Mouse (Mus musculus): Measurements from ENCODE around the gene Ifit1.

Gene Ifit1

DNA sequence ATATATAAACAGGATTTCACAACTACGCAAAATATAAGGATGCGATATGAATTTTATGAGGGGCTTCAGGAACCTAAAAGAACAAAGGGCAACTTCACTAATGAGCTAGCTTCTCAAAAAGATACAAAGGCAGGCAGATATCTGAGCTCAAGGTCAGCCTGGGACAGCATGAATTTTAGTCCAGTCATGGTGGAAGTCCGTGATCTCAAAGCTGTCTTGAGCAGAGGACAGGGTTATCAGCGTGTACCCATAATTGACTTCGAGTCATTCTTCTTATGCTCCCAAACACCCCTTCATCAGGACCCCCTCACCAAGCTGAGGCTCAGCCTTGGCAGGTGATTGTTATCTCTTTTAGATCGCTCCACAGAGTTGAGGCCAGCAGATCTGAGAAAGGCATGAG is 10.3 kb downstream of the Ifit1 start:
- intact Hi-C loops (cut with DNase I) = no loop called here

DNA sequence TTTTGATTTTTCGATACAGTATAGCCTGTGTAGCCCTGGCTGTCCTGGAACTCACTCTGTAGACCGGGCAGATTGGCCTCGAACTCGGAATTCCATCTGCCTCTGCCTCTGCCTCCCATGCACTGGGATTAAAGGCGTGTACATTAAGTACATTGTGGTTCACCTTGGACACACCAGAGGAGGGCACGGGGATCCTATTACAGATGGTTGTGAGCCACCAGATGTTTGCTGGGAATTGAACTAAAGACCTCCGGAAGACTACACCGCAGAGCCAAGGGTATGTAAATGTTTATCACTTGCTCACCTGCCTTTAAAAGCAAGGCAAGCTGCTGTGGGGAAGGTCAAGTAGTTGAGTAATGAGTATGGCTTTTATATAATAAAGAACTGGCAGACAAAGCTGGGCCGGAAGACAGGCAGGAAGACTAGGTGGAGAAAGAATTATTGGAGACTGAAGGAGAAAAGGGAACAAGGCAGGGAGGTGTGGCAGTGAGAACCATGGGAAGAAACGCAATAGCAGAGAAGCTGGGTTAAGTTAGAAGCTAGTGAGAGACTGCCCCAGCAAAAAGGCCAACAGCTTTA is 14.6 kb downstream of the Ifit1 start:
- intact Hi-C loops (cut with DNase I) = no loop called here

DNA sequence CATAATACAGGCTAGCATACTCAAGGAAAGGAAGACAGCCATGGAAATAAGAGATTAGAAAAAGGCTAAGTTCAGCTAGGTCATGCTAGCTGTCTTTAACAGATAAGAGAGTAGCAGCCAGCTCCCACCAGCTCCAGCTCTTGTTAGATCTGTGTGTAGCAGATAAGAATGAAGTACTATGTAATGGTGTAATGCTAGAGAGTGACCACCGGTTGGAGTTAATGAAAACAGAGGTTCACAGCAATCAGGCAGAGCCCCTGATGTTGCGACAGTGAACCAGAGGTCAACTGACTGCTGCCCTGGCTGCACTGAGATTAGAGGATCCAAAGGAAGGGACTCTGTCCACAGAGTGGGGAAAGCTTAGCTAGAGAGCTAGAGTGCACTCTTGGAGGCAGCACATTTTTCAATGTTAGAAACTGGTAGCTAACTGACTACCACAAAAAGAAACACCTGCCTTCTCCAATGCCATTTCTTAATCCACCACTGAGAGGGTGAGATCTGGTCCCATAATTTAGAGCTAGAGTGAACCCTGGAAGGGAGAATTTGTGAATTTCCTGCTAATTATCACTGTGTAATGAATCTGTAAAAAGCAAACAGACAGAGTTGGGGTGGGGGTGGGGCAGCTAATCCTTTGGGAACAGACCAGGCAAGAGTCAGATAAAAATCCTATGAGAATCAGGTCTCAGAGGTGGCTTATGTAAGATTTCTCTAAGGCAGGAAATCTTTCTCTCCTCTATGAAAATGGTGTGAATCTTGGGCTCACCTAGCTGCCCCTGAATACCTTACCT is 16.0 kb downstream of the Ifit1 start:
- intact Hi-C loops (cut with DNase I) = no loop called here

DNA sequence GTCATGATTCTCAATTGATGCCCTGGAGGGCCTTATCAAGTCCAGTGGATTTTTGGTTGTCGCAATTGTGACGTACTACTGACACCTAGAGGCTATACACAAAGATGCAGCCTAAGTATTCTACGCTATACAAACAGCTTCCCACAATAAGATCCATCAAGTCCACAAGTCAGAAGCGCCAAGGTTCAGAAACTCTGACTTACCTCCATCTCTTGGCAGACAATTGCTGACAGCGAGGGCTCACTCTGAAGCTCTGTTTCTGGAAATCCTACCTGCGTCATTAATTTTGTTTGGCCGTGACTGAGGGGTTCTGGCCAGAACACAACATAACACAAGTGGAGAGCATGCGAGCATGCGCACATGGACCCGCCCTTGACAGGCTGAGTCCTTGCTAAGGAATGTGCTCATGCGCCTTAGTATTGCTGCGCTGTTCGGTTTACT is 21.4 kb downstream of the Ifit1 start:
- intact Hi-C loops (cut with DNase I) = no loop called here

DNA sequence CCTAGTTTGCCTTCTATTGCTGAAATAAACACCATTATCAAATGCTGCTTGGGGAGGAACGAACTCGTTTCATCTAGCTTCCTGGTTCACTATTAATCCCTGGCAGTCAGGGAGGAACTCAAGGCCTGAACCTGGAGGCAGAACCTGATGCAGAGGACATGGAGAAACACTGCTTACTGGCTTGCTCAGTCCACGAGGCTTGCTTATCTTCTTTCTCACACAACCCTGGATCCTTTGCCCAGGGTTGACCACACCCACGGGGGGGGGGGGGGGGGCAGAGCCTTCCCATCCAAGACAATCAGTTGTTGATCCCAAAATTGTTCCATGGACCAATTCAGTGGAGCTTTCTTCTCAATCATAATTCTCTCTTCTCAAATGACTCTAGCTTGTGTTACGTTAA is 22.1 kb downstream of the Ifit1 start:
- intact Hi-C loops (cut with DNase I) = no loop called here

DNA sequence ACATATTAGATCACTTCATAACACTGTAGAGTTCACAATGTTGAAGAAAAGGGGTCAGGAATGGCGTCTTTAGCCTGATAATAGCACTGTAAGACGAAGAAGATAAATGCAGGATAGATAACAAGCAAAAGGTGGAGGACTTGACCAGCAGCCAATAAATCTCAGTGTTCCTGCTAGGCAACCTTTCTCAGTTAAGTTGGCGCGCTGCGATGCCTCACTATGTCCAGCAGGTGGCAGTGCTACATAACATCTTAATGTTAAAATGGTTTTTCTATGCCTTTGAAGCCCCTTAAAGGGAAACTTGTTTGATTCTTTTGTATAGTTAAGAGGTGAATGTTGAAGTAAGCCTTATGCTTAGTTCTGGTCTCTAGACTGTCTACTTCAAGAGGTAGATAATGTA is 25.5 kb downstream of the Ifit1 start:
- intact Hi-C loops (cut with DNase I) = loop anchor here (1.0 kb wide), 1 partner anchor 106 kb away; no protein-coding TSS in a partner anchor

DNA sequence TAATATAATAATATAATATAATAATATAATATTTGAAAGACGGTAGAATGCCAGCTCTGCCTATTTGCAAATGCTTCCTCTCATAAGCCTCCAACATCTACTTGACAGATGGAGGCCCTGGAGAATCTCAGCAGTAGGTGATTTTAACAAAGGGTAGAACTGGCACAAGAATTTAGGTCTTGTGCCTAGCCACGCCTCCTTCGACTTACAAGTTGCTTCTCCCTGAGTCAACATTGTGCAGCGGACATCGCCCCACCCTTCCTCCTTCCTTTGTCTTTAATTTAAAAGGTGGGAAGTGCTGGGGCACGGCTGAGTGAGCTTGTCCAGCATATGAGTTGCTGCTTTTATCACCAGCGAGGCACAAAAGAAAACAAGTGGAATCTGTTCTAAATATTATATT is 32.8 kb downstream of the Ifit1 start:
- intact Hi-C loops (cut with DNase I) = no loop called here

DNA sequence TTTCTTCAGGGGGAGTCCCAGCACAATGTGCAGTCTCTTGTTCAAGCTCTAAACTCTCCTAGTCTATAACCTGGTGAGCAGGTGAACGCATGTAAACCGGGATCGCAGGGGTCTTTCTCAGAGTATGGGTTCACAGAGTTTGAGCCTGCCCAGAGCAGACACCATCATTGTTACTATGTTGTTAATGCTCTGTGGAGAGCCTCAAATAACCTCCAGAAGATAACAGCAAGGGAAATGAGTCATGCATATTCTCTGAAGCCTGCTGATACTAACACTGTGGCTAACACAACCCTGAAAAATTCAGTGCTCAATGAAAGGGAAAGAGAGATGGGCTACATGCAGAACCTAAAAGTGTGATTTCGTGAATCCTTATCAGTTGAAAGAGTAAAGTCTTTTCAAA is 37.8 kb downstream of the Ifit1 start:
- intact Hi-C loops (cut with DNase I) = no loop called here

DNA sequence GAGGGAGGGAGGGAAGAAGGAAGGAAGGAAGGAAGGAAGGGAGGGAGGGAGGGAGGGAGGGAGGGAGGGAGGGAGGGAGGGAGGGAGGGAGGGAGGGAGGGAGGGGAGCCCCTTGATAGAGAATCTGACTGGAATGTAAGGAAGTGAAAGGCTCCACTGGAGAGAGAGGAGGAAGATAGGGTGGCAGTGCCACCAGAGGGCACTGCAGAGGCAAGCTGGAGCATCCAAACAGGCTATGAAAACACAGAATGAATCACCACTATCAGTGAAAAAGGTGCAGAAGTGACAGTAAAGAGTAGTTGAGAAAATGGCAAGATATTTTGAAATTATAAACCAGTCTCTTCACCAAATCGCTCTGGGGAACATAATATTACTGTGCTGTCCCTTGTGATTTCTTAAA is 44.2 kb downstream of the Ifit1 start:
- intact Hi-C loops (cut with DNase I) = loop anchor here (1.0 kb wide), 1 partner anchor 87 kb away; no protein-coding TSS in a partner anchor

DNA sequence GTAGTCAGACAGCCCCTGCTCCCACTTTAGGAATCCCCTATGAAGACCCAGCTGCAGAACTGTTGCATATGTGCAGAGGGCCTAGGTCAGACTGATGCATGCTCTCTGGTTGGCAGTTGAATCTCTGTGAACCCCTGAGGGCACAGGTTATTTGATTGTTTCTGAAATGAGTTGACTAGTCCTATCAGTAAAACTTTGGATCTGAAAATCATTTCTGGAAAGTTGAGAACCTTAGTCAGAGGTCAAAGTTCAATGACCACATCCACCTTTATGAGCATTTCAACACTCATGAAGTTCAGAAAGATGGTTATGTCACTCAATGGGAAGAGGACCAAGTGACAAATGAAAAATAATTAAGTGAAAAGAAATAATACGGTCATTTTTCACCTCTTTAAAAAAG is 44.9 kb downstream of the Ifit1 start:
- intact Hi-C loops (cut with DNase I) = loop anchor here (1.0 kb wide), 1 partner anchor 87 kb away; no protein-coding TSS in a partner anchor

DNA sequence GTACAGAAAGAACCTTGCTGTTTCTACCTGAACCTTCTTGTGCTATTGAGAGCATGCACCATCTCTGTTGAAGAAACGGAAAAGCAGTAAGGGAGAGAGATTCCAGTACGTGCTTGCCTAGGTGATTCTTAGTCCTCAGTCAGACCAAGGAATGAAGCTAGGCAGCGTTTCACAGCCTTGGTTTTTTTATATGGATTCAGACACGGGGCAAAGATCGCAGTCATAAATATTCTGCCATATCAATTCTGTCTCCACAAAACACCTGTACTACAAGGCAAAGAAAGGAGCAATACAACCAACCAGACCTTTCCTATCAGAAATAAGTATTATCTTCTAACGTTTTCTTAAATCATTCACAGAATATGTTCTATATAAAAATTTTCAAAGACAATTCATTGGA is 50.7 kb downstream of the Ifit1 start:
- intact Hi-C loops (cut with DNase I) = no loop called here

DNA sequence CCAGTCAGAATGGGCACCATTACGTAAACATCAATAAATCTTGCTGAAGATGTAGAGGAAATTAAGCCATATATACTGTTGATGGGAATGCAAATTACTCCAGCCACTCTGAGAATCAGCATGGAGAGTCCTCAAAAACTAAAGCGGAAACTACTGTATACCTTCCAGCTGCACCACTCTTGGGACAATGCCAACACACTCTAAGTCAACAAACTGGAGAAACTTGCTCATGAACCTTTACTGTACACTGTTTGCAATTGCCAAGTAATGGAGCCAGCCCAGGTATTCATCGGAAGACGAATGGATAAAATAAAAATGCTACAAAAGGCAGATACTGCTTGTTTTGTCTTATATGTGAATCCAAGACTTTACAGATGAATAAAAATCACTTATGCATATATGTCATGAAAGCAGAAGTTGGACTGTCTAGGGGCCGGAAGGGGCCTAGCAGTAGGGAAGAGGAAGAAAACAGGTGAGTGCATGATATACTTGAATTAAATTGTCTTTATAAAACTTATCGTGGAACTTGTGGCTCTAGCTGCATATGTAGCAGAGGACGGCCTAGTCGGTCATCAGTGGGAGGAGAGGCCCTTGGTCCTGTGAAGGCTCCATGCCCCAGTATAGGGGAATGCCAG is 55.8 kb downstream of the Ifit1 start:
- intact Hi-C loops (cut with DNase I) = no loop called here

DNA sequence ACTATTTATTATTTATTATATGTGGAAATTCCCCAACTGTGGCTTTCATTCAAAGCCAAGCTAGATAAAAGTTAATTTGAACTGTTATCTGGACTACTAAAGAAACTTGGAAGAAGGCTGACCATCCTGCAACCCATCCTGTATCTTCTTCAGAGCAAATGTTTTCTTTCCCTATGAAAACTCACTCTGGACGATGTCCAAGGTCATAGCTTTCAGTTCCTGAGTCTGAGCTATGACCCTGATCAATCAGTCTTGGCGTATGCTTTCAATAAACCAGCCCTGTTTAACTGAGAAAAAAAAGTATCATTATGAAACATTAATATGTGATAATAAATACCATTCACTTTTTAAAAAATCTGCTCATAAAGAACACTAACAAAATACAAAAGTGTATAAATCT is 56.8 kb downstream of the Ifit1 start:
- intact Hi-C loops (cut with DNase I) = no loop called here

DNA sequence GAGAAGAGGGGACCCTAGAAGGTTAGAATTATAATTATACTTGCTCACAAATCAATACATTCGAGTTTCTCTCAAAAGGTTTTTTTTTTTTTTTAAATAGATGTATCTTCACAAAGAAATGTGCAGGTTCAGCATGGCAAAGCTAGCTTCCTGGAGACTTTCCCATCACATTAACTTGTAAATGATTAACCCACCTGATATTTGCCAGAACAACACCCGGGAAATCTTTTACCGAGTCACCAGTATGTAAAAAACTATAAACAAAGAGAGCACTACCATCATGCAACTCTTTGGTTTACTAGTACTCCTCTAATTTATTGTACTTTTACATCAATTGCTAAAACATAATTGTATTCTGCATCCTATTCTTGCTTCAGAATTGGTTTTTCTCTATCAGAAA is 57.8 kb downstream of the Ifit1 start:
- intact Hi-C loops (cut with DNase I) = no loop called here

DNA sequence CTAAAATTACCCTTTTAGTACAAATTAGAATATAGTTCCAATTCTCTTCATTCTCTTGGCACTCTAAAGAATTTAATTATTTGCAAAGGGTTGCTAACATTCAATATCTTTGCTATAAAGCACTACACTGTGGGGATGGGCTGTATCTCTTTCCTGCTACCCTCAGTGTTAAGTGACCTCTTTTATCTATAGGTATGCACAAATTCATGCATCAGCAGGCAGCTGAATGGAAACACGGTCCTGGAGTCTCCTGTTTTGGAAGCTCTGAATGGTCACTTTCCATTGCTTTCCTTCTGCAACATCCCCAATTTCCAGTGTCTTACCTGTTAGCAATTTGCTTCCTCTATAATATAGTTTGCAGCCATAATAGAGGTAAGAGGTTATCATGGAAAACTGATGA is 58.2 kb downstream of the Ifit1 start:
- intact Hi-C loops (cut with DNase I) = no loop called here

DNA sequence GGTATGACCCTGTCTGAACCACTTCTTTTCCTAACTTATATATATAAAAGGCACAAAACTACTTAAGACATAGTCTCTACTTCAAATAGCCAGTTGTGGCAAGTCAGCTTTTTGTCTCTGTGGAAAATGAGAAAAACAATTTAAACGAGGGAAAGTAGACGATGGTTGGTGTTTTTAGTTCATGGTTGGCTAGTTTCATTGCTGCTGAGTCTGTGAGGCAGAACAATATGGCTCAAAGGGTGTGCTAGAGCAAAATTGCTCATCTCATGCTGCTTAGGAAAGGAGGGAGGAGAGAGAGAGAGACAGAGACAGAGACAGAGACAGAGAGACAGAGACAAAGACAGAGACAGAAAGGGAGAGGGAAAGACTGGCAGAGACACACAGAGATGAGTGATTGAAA is 58.6 kb downstream of the Ifit1 start:
- intact Hi-C loops (cut with DNase I) = no loop called here

All from adrenal gland (tissue).